ENCODE assay signal across 10 mouse cellular contexts in the genomic region with DNA sequence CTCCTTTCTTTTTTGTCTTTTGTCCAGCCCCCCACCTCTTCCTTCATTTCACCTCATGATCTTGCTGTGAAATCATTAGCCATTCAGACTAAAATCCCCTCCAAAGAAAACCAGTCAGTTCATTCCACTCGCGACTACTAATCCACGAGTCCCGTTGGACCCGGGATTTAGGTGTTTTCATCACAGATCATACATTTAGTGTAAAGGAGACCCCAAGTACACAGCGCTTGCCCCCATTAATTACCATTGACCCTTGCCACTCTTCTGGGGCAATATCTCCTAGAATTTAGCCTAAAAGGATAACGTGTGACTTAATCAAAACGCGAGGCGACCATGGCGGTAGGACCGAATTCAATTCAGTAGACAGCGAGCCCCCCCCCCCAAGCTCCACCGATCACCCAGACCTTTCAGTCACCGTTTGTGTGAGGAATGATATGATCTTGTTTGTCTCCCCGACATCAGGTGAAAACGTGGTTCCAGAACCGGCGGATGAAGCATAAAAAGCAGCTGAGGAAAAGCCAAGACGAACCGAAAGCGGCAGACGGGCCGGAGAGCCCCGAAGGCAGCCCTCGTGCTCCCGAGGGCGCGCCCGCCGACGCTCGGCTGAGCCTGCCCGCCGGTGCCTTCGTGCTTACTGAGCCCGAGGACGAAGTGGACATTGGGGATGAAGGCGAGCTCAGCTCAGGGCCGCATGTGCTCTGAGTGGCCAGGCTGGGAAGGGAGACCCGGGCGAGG. TPM values are rescaled to one million over a fixed set of nuclear protein-coding genes. Genes with fewer than 3 reads are reported as not detected.
DNase-seq lines count a peak whose midpoint lies in the region; ATAC-seq and TF ChIP-seq lines count a peak whose summit lies in the region.
"Had no signal": no experiment of that assay in that cellular context is flagged by ENCODE, and none has a peak within 500 bp of the region (broad histone marks: within the 10 kb centered on the region; RNA-seq: fewer than 3 reads in every experiment).

No protein-coding gene starts in this region.

- 1% methylated on average over 42 of the region's 42 CpGs for WGBS in hindbrain, embryonic 11.5 days
- WGBS in midbrain, embryonic 10.5 days = under 1% methylated on average over 42 of the region's 42 CpGs

- H3K4me2 ChIP-seq in hindbrain, embryonic 11.5 days (replicated peaks; ENCODE audit: low read depth, low read length) = no peak overlapping the region

- ATAC-seq in hindbrain, embryonic 11.5 days (ENCODE audit: low FRiP score) = no peak

- DNase-seq in gastrocnemius, adult 2 months = no peak
- no peak for DNase-seq in gastrocnemius, postnatal 14 days
- DNase-seq in ZHBTc4 (ENCODE audit: low read depth, low spot score) (peak; percentile 51), MN1 (ENCODE audit: low spot score) (no peak)
- DNase-seq in hindbrain, embryonic 11.5 days (ENCODE audit: low spot score) = peak; percentile 55
- DNase-seq in midbrain, embryonic 10.5 days (ENCODE audit: low spot score) = peak; percentile 69
- no peak for DNase-seq in frontal cortex, postnatal 14 days (ENCODE audit: low spot score in 2 of 2)
- DNase-seq in right cerebral cortex, postnatal 36 days (ENCODE audit: low spot score in 2 of 2) = no peak

- no peak for TF ChIP-seq CTCF in gastrocnemius, adult 2 months (IDR thresholded peaks at IDR 0.05)

- H3K27ac ChIP-seq in gastrocnemius, adult 2 months = no peak overlapping the region
- no peak overlapping the region for H3K27ac ChIP-seq in hindbrain, embryonic 11.5 days (ENCODE audit: low read depth, low read length)
- H3K27ac ChIP-seq in midbrain, embryonic 10.5 days (replicated peaks) = no peak overlapping the region

- 0 out of 2 replicates have a peak, but pooled peaks cover 3% of the 10 kb centered on the region for H3K4me1 ChIP-seq in hindbrain, embryonic 11.5 days (replicated peaks; ENCODE audit: control insufficient read depth, insufficient read depth, low read length)
- peaks cover 41% of the 10 kb centered on the region for H3K4me1 ChIP-seq in midbrain, embryonic 10.5 days

- H3K9ac ChIP-seq in hindbrain, embryonic 11.5 days (ENCODE audit: low read depth, low read length) = no peak overlapping the region

- no peaks in the 10 kb centered on the region for H3K9me3 ChIP-seq in hindbrain, embryonic 11.5 days (ENCODE audit: control insufficient read depth, low read length)
- H3K9me3 ChIP-seq in midbrain, embryonic 10.5 days (replicated peaks) = no peaks in the 10 kb centered on the region

- H3K36me3 ChIP-seq in hindbrain, embryonic 11.5 days (ENCODE audit: control insufficient read depth, insufficient read depth, low read length) = no peaks in the 10 kb centered on the region
- H3K36me3 ChIP-seq in midbrain, embryonic 10.5 days = no peaks in the 10 kb centered on the region

- peak overlapping the region; percentile 59 for H3K4me3 ChIP-seq in gastrocnemius, adult 2 months
- no peak overlapping the region for H3K4me3 ChIP-seq in hindbrain, embryonic 11.5 days (ENCODE audit: low read depth, low read length)
- peak overlapping the region; percentile 32 for H3K4me3 ChIP-seq in midbrain, embryonic 10.5 days

- intact Hi-C loops in gastrocnemius, adult 2 months (cut with DNase I) = no loop called here
- intact Hi-C loops in gastrocnemius, postnatal 14 days (cut with DNase I; ENCODE audit: low total_unique reads) = no loop called here

- peaks cover 91% of the 10 kb centered on the region for H3K27me3 ChIP-seq in hindbrain, embryonic 11.5 days (ENCODE audit: control insufficient read depth, insufficient read depth, low read length)
- H3K27me3 ChIP-seq in midbrain, embryonic 10.5 days (ENCODE audit: low read depth, poor library complexity, severe bottlenecking) = peaks cover 100% of the 10 kb centered on the region

RNA-seq across cellular contexts. Expression of a gene that starts 3.4 kb away (rescaled TPM):
- not detected for total RNA-seq in gastrocnemius, adult 2 months (2021)
- not detected for total RNA-seq in gastrocnemius, postnatal 14 days (2021)
- not detected in 2 replicates for polyA plus RNA-seq in hindbrain, embryonic 11.5 days (2014; fragmentation: Nextera tagmentation; extraction: Ambion mirVana)
- polyA plus RNA-seq in midbrain, embryonic 10.5 days (2016; fragmentation: Nextera tagmentation; extraction: Ambion mirVana) = 0.15 and 0.83 TPM in 2 replicates
- total RNA-seq: liver, adult 2 months had no signal
- polyA plus RNA-seq: C2C12; liver, adult 2 months had no signal

Comparison
In these comparisons a context has a peak if more than half of its experiments do, and no peak if none do; other contexts are left out.
1. DNase-seq: peak in ZHBTc4 (single experiment), hindbrain, embryonic 11.5 days (single experiment) and midbrain, embryonic 10.5 days (single experiment); none in gastrocnemius, adult 2 months (single experiment), gastrocnemius, postnatal 14 days (single experiment), MN1 (single experiment), frontal cortex, postnatal 14 days (0 of 2) and right cerebral cortex, postnatal 36 days (0 of 2).